Mouse (Mus musculus): ENCODE results near the gene Susd6. TPM values are rescaled to one million over a fixed set of nuclear protein-coding genes. Genes with fewer than 3 reads are reported as not detected.

Susd6 gene
- polyA plus RNA-seq, 1 experiment from 2014 or later: 19.7 TPM

DNA sequence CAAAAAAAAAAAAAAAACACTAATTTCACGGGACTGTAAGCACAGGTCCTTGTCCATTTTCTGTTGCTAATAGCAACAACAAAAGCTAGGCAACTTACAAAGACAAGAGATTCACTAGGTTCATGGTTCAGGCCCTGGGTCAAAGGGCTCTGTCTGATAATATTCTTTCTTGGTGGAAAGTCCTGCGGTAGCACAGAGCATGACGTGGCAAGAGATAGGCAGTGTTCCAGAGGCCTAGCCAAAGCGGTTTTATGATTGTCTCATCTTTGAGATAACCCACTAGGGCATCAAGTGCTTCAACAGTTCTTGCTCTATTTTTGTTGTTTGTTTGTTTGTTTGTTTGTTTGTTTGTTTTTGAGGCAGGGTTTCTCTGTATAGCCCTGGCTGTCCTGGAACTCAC lies 136.2 kb downstream of the Susd6 start:
- no peak overlapping the region for H3K4me2 ChIP-seq
- ATAC-seq (ENCODE audit: insufficient number of reproducible peaks, low FRiP score, low TSS enrichment, low read depth): no peak
- no peaks in the 10 kb centered on the region for H3K27me3 ChIP-seq
- H3K9me3 ChIP-seq: no peaks in the 10 kb centered on the region
- no peak overlapping the region for H3K4me3 ChIP-seq
- no peak overlapping the region for H3K27ac ChIP-seq
- H3K36me3 ChIP-seq: no peaks in the 10 kb centered on the region
- no peak overlapping the region for H3K9ac ChIP-seq
- peaks cover 3% of the 10 kb centered on the region; the same call in 1 of the 2 replicates for H3K4me1 ChIP-seq
- 90% methylated on average over 4 of the region's 4 CpGs for WGBS

DNA sequence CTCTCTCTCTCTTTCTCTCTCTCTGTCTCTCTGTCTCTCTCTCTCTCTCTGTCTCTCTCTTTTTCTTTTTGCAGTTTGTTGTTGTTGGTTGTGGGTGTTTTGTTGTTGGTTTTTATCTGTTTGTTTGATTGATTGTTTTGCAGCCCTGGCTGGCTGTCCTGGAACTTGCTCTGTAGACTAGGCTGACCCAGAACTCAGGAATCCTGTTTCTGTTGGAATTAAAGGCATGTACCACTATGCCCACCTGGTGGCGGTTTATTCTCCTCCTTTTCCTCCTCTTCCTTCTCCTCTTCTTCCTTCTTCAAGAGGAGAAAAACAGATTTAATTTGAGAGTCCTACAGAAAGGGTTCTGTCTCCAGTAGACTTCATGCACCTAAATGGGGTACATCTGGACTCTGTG lies 137.2 kb downstream of the Susd6 start:
- WGBS: 44% methylated on average over 1 of the region's 1 CpGs

DNA sequence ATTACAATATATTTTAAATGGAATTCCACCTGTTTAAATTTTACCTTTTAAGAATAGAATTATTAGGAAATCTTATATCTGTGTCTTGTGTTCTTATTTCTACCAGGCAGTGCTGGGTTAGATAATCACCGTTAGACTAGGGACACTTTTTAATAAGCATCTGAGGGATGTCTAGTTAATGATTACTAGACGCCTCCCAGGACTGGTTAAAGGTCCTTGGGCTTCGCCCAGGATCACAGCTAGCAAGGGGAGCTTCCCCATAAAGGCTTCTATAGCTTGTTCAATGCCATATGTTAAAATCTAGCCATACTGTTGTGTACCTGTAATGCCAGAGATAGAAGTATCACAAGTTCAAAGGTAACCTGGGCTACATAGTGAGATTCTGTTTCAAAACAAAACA lies 138.6 kb downstream of the Susd6 start:
- H3K27me3 ChIP-seq: no peaks in the 10 kb centered on the region
- no peak overlapping the region for H3K4me2 ChIP-seq
- no peaks in the 10 kb centered on the region for H3K4me1 ChIP-seq
- ATAC-seq (ENCODE audit: insufficient number of reproducible peaks, low FRiP score, low TSS enrichment, low read depth): no peak
- no peak overlapping the region for H3K27ac ChIP-seq
- no peak overlapping the region for H3K9ac ChIP-seq
- H3K9me3 ChIP-seq: no peaks in the 10 kb centered on the region
- 69% methylated on average over 3 of the region's 3 CpGs for WGBS
- H3K36me3 ChIP-seq: no peaks in the 10 kb centered on the region
- no peak overlapping the region for H3K4me3 ChIP-seq

More for the DNA sequence above, 137.2 kb downstream of the Susd6 start:
- Histone ChIP-seq H3K4me2 (no peak overlapping the region), H3K27ac (no peak overlapping the region), H3K9me3 (no peaks in the 10 kb centered on the region), H3K4me1 (peaks cover 3% of the 10 kb centered on the region; the same call in 1 of the 2 replicates), H3K9ac (no peak overlapping the region), H3K4me3 (no peak overlapping the region), H3K27me3 (no peaks in the 10 kb centered on the region), H3K36me3 (no peaks in the 10 kb centered on the region)
- ATAC-seq (ENCODE audit: insufficient number of reproducible peaks, low FRiP score, low TSS enrichment, low read depth): no peak

DNA sequence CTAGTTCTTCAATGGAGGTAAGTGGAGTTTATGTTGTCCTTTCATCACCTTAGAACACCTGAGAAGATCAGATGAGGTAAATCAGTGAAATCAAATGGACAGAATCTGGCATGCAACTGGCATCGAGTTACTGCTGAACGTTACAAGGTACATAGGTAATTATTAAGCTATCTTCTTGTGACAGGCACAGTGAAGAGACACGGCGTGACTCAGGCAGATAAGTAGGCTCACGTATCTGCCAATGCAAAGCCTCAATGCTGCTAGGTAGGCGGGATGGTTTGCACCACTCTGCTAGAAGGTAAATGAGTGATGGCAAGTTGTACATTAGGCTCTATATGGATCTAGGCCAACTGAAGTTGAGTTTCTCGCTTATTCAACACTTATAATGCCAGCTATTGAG lies 139.8 kb downstream of the Susd6 start:
- no peaks in the 10 kb centered on the region for H3K9me3 ChIP-seq
- no peak for ATAC-seq (ENCODE audit: insufficient number of reproducible peaks, low FRiP score, low TSS enrichment, low read depth)
- WGBS: 78% methylated on average over 7 of the region's 7 CpGs

More for the DNA sequence above, 139.8 kb downstream of the Susd6 start:
- Histone ChIP-seq H3K27me3 (no peaks in the 10 kb centered on the region), H3K9ac (no peak overlapping the region), H3K4me2 (no peak overlapping the region), H3K4me1 (no peaks in the 10 kb centered on the region), H3K4me3 (no peak overlapping the region), H3K36me3 (no peaks in the 10 kb centered on the region), H3K27ac (no peak overlapping the region)

Other genes with a start within 250 kb of the Susd6 start
- gene Slc39a9, start 146.6 kb upstream of the Susd6 start, polyA plus RNA-seq (2015; fragmentation: Nextera tagmentation; extraction: Ambion mirVana): 24.4 and 24.9 TPM in 2 replicates
- gene Erh, start 146.2 kb upstream of the Susd6 start, polyA plus RNA-seq (2015; fragmentation: Nextera tagmentation; extraction: Ambion mirVana): 232 and 259 TPM in 2 replicates
- 0.15 and 0.60 TPM in 2 replicates for gene Plekhd1, start 97.9 kb upstream of the Susd6 start, polyA plus RNA-seq (2015; fragmentation: Nextera tagmentation; extraction: Ambion mirVana)
- 0.02 and 0.04 TPM in 2 replicates for gene Ccdc177, start 29.8 kb upstream of the Susd6 start, polyA plus RNA-seq (2015; fragmentation: Nextera tagmentation; extraction: Ambion mirVana)
- gene Srsf5, start 155.0 kb downstream of the Susd6 start, polyA plus RNA-seq (2015; fragmentation: Nextera tagmentation; extraction: Ambion mirVana): 566 and 598 TPM in 2 replicates
- 0.41 and 0.82 TPM in 2 replicates for gene Slc10a1, start 178.2 kb downstream of the Susd6 start, polyA plus RNA-seq (2015; fragmentation: Nextera tagmentation; extraction: Ambion mirVana)
- gene Smoc1, start 236.3 kb downstream of the Susd6 start, polyA plus RNA-seq (2015; fragmentation: Nextera tagmentation; extraction: Ambion mirVana): 7.4 and 9.3 TPM in 2 replicates